Mouse (Mus musculus): ENCODE measurements around the gene Gpr183. TPM values are rescaled to one million over a fixed set of nuclear protein-coding genes. Genes with fewer than 3 reads are reported as not detected.

Gene Gpr183
- polyA plus RNA-seq, 1 experiment from 2014 or later, result 0.81 TPM

DNA sequence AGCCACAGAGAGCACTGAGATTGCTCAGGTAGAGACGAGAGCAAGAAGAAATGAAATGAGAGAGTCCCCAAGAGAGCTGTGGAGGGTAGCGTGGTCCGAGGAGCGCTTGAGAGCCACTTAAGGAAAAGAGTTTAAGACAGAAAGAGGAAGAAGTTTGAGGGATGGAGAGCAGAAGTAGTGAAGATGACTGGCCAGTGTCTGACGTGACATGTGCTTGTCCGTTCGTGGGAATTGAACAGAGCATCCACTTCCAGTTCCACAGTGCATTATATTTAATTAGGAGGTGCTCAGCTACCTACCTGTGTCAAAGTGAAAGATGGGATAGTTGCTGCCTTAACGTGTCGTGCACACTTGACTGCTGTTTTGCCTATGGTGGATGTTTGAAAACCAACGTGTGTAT is 8.1 kb upstream of the Gpr183 start:
- 90% methylated on average over 10 of the region's 10 CpGs for WGBS
- H3K27ac ChIP-seq (ENCODE audit: low read depth, low read length), result no peak overlapping the region
- no peaks in the 10 kb centered on the region for H3K9me3 ChIP-seq (ENCODE audit: control insufficient read depth, low read length)
- ATAC-seq, result no peak
- H3K4me2 ChIP-seq (ENCODE audit: low read length), result no peak overlapping the region
- H3K4me1 ChIP-seq (ENCODE audit: control insufficient read depth, insufficient read depth, low read depth, low read length), result no peaks in the 10 kb centered on the region
- no peaks in the 10 kb centered on the region for H3K27me3 ChIP-seq (replicated peaks; ENCODE audit: control insufficient read depth, insufficient read depth, low read length)
- H3K4me3 ChIP-seq (ENCODE audit: low read length), result no peak overlapping the region
- no peak overlapping the region for H3K9ac ChIP-seq (ENCODE audit: low read depth, low read length)
- H3K36me3 ChIP-seq (ENCODE audit: control insufficient read depth, insufficient read depth, low read length), result no peaks in the 10 kb centered on the region

GRCm38 (mm10) chr14:121970402-121970801 is 5.4 kb upstream of the Gpr183 start:
- no peaks in the 10 kb centered on the region for H3K9me3 ChIP-seq (ENCODE audit: control insufficient read depth, low read length)
- WGBS, result 94% methylated on average over 1 of the region's 1 CpGs
- H3K4me1 ChIP-seq (ENCODE audit: control insufficient read depth, insufficient read depth, low read depth, low read length), result no peaks in the 10 kb centered on the region
- H3K27me3 ChIP-seq (replicated peaks; ENCODE audit: control insufficient read depth, insufficient read depth, low read length), result no peaks in the 10 kb centered on the region
- no peak overlapping the region for H3K4me3 ChIP-seq (ENCODE audit: low read length)
- H3K4me2 ChIP-seq (ENCODE audit: low read length), result no peak overlapping the region
- H3K9ac ChIP-seq (ENCODE audit: low read depth, low read length), result no peak overlapping the region
- H3K27ac ChIP-seq (ENCODE audit: low read depth, low read length), result no peak overlapping the region
- no peaks in the 10 kb centered on the region for H3K36me3 ChIP-seq (ENCODE audit: control insufficient read depth, insufficient read depth, low read length)
- no peak for ATAC-seq

- Histone ChIP-seq H3K4me1 (ENCODE audit: control insufficient read depth, insufficient read depth, low read depth, low read length) (peaks cover 9% of the 10 kb centered on the region), H3K36me3 (ENCODE audit: control insufficient read depth, insufficient read depth, low read length) (no peaks in the 10 kb centered on the region), H3K9ac (ENCODE audit: low read depth, low read length) (no peak overlapping the region), H3K9me3 (ENCODE audit: control insufficient read depth, low read length) (no peaks in the 10 kb centered on the region), H3K27ac (ENCODE audit: low read depth, low read length) (no peak overlapping the region), H3K4me3 (ENCODE audit: low read length) (no peak overlapping the region), H3K27me3 (replicated peaks; ENCODE audit: control insufficient read depth, insufficient read depth, low read length) (no peaks in the 10 kb centered on the region), H3K4me2 (ENCODE audit: low read length) (no peak overlapping the region)
- ATAC-seq, result no peak
- WGBS, result 90% methylated on average over 4 of the region's 4 CpGs
Observed at GRCm38 (mm10) chr14:121967095-121967494, 2.1 kb upstream of the Gpr183 start.

- H3K9me3 ChIP-seq (ENCODE audit: control insufficient read depth, low read length), result no peaks in the 10 kb centered on the region
- no peaks in the 10 kb centered on the region for H3K36me3 ChIP-seq (ENCODE audit: control insufficient read depth, insufficient read depth, low read length)
- no peak overlapping the region for H3K27ac ChIP-seq (ENCODE audit: low read depth, low read length)
- no peak overlapping the region for H3K4me3 ChIP-seq (ENCODE audit: low read length)
- WGBS, result 95% methylated on average over 4 of the region's 4 CpGs
- no peaks in the 10 kb centered on the region for H3K27me3 ChIP-seq (replicated peaks; ENCODE audit: control insufficient read depth, insufficient read depth, low read length)
- no peak overlapping the region for H3K9ac ChIP-seq (ENCODE audit: low read depth, low read length)
- no peak for ATAC-seq
- H3K4me1 ChIP-seq (ENCODE audit: control insufficient read depth, insufficient read depth, low read depth, low read length), result peaks cover 9% of the 10 kb centered on the region
- no peak overlapping the region for H3K4me2 ChIP-seq (ENCODE audit: low read length)
Observed at GRCm38 (mm10) chr14:121965461-121965860, 466 bp upstream of the Gpr183 start.

DNA sequence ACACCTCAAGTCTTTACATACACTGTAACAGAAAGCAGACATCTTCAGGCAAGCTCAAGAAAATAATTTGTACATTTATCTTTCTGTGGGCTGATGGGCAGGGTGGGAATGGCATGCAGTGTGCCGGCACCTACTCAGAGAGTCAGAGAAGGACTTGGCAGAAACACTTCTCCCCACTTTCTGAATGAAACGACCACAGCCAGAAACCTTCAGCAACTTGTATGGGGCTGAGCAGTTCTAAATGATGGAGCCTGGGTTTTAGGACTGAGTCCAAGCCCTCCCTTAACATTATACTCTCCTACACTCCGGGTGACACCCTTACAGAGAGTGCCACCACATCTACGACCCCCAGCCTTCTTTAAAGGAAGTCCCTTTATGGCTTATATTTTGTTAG is 1.1 kb downstream of the Gpr183 start:
- Histone ChIP-seq H3K36me3 (ENCODE audit: control insufficient read depth, insufficient read depth, low read length) (no peaks in the 10 kb centered on the region), H3K4me3 (ENCODE audit: low read length) (no peak overlapping the region), H3K27ac (ENCODE audit: low read depth, low read length) (no peak overlapping the region; the same call in 1 of the 2 replicates), H3K9me3 (ENCODE audit: control insufficient read depth, low read length) (no peaks in the 10 kb centered on the region), H3K4me2 (ENCODE audit: low read length) (no peak overlapping the region), H3K4me1 (ENCODE audit: control insufficient read depth, insufficient read depth, low read depth, low read length) (peaks cover 9% of the 10 kb centered on the region), H3K9ac (ENCODE audit: low read depth, low read length) (no peak overlapping the region), H3K27me3 (replicated peaks; ENCODE audit: control insufficient read depth, insufficient read depth, low read length) (no peaks in the 10 kb centered on the region)
- ATAC-seq, result peak; percentile 68; the same call in 1 of the 2 replicates
- WGBS, result 56% methylated on average over 4 of the region's 4 CpGs

- Histone ChIP-seq H3K9ac (ENCODE audit: low read depth, low read length) (no peak overlapping the region), H3K9me3 (ENCODE audit: control insufficient read depth, low read length) (no peaks in the 10 kb centered on the region), H3K27me3 (replicated peaks; ENCODE audit: control insufficient read depth, insufficient read depth, low read length) (no peaks in the 10 kb centered on the region), H3K27ac (ENCODE audit: low read depth, low read length) (no peak overlapping the region; the same call in 1 of the 2 replicates), H3K4me2 (ENCODE audit: low read length) (0 out of 2 replicates have a peak overlapping the region, but pooled peaks have one; percentile 4), H3K4me3 (ENCODE audit: low read length) (no peak overlapping the region), H3K4me1 (ENCODE audit: control insufficient read depth, insufficient read depth, low read depth, low read length) (peaks cover 9% of the 10 kb centered on the region), H3K36me3 (ENCODE audit: control insufficient read depth, insufficient read depth, low read length) (no peaks in the 10 kb centered on the region)
- 67% methylated on average over 9 of the region's 9 CpGs for WGBS
- peak; percentile 75 for ATAC-seq
Observed at GRCm38 (mm10) chr14:121963251-121963941, 1.6 kb downstream of the Gpr183 start.

DNA sequence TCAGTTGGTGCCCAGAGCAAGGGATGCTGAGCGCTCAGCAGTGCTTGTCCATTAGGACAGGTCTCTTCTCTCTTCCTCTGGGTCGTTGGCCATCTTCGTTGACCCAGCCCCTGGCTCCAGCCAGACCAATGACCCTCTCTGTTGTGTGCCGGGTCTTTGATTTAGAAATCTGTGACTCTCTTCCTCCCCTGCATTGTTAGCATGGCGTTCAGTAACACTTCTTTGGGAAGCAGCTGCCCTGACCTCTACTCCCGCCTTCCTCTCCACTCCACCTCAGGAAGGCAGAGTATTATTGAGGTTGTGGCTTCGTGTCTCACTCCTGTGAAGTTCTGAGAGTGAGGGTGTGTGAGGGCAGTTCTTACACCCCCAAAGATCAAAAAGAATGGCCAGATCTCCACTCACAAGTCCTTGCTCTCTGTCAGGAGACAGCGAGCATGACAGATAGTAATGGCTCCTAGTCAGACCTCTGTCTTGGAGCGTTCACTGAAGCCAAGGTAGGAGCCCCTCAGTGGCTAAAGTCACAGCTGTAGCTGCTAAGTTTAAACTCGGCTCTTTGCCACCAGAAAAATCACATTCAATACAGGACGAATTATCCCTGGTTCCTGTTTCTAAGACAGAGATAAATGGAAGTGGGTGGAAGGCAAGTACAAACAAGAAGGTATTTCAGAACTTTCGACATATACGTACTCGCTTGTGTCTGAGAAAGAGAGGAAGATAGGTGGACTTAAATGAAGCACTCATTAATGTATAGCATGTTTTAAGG is 2.7 kb downstream of the Gpr183 start:
- Histone ChIP-seq H3K4me2 (ENCODE audit: low read length) (no peak overlapping the region), H3K9me3 (ENCODE audit: control insufficient read depth, low read length) (no peaks in the 10 kb centered on the region), H3K27ac (ENCODE audit: low read depth, low read length) (no peak overlapping the region), H3K4me1 (ENCODE audit: control insufficient read depth, insufficient read depth, low read depth, low read length) (peaks cover 9% of the 10 kb centered on the region), H3K27me3 (replicated peaks; ENCODE audit: control insufficient read depth, insufficient read depth, low read length) (no peaks in the 10 kb centered on the region), H3K9ac (ENCODE audit: low read depth, low read length) (no peak overlapping the region), H3K4me3 (ENCODE audit: low read length) (no peak overlapping the region), H3K36me3 (ENCODE audit: control insufficient read depth, insufficient read depth, low read length) (no peaks in the 10 kb centered on the region)
- WGBS, result 72% methylated on average over 14 of the region's 14 CpGs
- no peak for ATAC-seq

- H3K4me1 ChIP-seq (ENCODE audit: control insufficient read depth, insufficient read depth, low read depth, low read length), result peaks cover 9% of the 10 kb centered on the region
- H3K4me3 ChIP-seq (ENCODE audit: low read length), result no peak overlapping the region
- H3K27ac ChIP-seq (ENCODE audit: low read depth, low read length), result no peak overlapping the region
- H3K4me2 ChIP-seq (ENCODE audit: low read length), result no peak overlapping the region
- H3K9me3 ChIP-seq (ENCODE audit: control insufficient read depth, low read length), result no peaks in the 10 kb centered on the region
- H3K9ac ChIP-seq (ENCODE audit: low read depth, low read length), result no peak overlapping the region
- no peaks in the 10 kb centered on the region for H3K36me3 ChIP-seq (ENCODE audit: control insufficient read depth, insufficient read depth, low read length)
- no peak for ATAC-seq
- no peaks in the 10 kb centered on the region for H3K27me3 ChIP-seq (replicated peaks; ENCODE audit: control insufficient read depth, insufficient read depth, low read length)
- 88% methylated on average over 12 of the region's 12 CpGs for WGBS
Observed at GRCm38 (mm10) chr14:121961496-121962127, 3.4 kb downstream of the Gpr183 start.

- H3K9ac ChIP-seq (ENCODE audit: low read depth, low read length), result no peak overlapping the region
- ATAC-seq, result no peak
- H3K27ac ChIP-seq (ENCODE audit: low read depth, low read length), result no peak overlapping the region
- H3K4me3 ChIP-seq (ENCODE audit: low read length), result no peak overlapping the region
- H3K27me3 ChIP-seq (replicated peaks; ENCODE audit: control insufficient read depth, insufficient read depth, low read length), result no peaks in the 10 kb centered on the region
- H3K36me3 ChIP-seq (ENCODE audit: control insufficient read depth, insufficient read depth, low read length), result no peaks in the 10 kb centered on the region
- peaks cover 9% of the 10 kb centered on the region for H3K4me1 ChIP-seq (ENCODE audit: control insufficient read depth, insufficient read depth, low read depth, low read length)
- no peak overlapping the region for H3K4me2 ChIP-seq (ENCODE audit: low read length)
- no peaks in the 10 kb centered on the region for H3K9me3 ChIP-seq (ENCODE audit: control insufficient read depth, low read length)
- 70% methylated on average over 6 of the region's 6 CpGs for WGBS
Observed at GRCm38 (mm10) chr14:121960997-121961396, 4.0 kb downstream of the Gpr183 start.

Measured in hindbrain, embryonic 16.5 days (tissue).